Mouse (Mus musculus) liver, postnatal 0 days (tissue): ENCODE results near the gene Magi2. TPM values are rescaled to one million over a fixed set of nuclear protein-coding genes. Genes with fewer than 3 reads are reported as not detected.

Experiments
- ATAC-seq: fragments of 200-750 bp; cut with Nextera tagmentation; 2 replicates; pipeline ENCODE4 v1.8.0; 2017; ENCODE audit warnings: mild to moderate bottlenecking, moderate library complexity
- DNase-seq: peaks from one replicate; pipeline ENCODE4 v3.0.0-alpha.2; 2016
- H3K27ac ChIP-seq: fragments of 300-500 bp; sonication (generic); 2 replicates; pipeline ENCODE4 v1.5.1; 2014; ENCODE audit warnings: antibody characterized with exemption, moderate library complexity, mild to moderate bottlenecking, low read depth
- H3K27me3 ChIP-seq: fragments of 300-500 bp; sonication (generic); 2 replicates; pipeline ENCODE4 v1.6.1; 2014; ENCODE audit warnings: low read length, control low read depth, mixed read lengths; ENCODE audit not compliant: insufficient read depth
- H3K36me3 ChIP-seq: fragments of 300-500 bp; sonication (generic); replicated peaks from 2 replicates; pipeline ENCODE4 v1.6.1; 2014; ENCODE audit warnings: mild to moderate bottlenecking, control low read depth, low read length, moderate library complexity, mixed read lengths; ENCODE audit not compliant: insufficient read depth
- H3K4me1 ChIP-seq: fragments of 300-500 bp; sonication (generic); 2 replicates; pipeline ENCODE4 v1.6.1; 2014; ENCODE audit warnings: antibody characterized with exemption, mild to moderate bottlenecking, control low read depth; ENCODE audit not compliant: insufficient read depth
- H3K4me2 ChIP-seq: fragments of 300-500 bp; sonication (generic); 2 replicates; pipeline ENCODE4 v1.6.1; 2014; ENCODE audit warnings: low read depth, mild to moderate bottlenecking, low read length, moderate library complexity, mixed read lengths
- H3K4me3 ChIP-seq: fragments of 300-500 bp; sonication (generic); 2 replicates; pipeline ENCODE4 v1.5.1; 2014; ENCODE audit warnings: low read depth, low read length
- H3K9ac ChIP-seq: fragments of 300-500 bp; sonication (generic); replicated peaks from 2 replicates; pipeline ENCODE4 v1.6.1; 2014; ENCODE audit warnings: mild to moderate bottlenecking, moderate library complexity
- H3K9me3 ChIP-seq: fragments of 300-500 bp; sonication (generic); 2 replicates; pipeline ENCODE4 v1.6.1; 2016; ENCODE audit warnings: mild to moderate bottlenecking, control low read depth, low read length, mixed read lengths
- CTCF ChIP-seq: sonication (generic); IDR thresholded peaks from 2 replicates; pipeline ENCODE4 v1.5.1; 2016; ENCODE audit warnings: antibody characterized with exemption, low read depth
- EP300 ChIP-seq: IDR thresholded peaks from 2 replicates; pipeline ENCODE4 v1.6.1; 2016; ENCODE audit warnings: antibody characterized with exemption, low read depth, mild to moderate bottlenecking
- WGBS: fragments of 180-500 bp; shearing (Covaris S2); extraction: QIAGEN DNeasy Blood & Tissue Kit; methylation state at CpG from one replicate; pipeline ENCODE4 v1.1.7; 2014; ENCODE audit not compliant: insufficient replicate concordance; 5-methylcytosine and 5-hydroxymethylcytosine counted together
- polyA plus RNA-seq: library from polyadenylated mRNA; unstranded; fragments of >200 nt; fragmentation: Nextera tagmentation; extraction: Ambion mirVana; gene quantifications from 2 replicates; pipeline ENCODE4 v1.2.1, GENCODE M21; 2015

The Magi2 gene
- polyA plus RNA-seq, 1 experiment from 2014 or later = 0.08 TPM

- WGBS = 87% methylated on average over 4 of the region's 4 CpGs
- DNase-seq = no peak
- ATAC-seq = no peak
- Histone ChIP-seq H3K4me3 (no peak overlapping the region), H3K27ac (no peak overlapping the region), H3K4me2 (no peak overlapping the region), H3K9ac (no peak overlapping the region), H3K4me1 (no peaks in the 10 kb centered on the region), H3K9me3 (no peaks in the 10 kb centered on the region), H3K27me3 (no peaks in the 10 kb centered on the region), H3K36me3 (no peaks in the 10 kb centered on the region)
- no peak for TF ChIP-seq CTCF
- no peak for TF ChIP-seq EP300
Measured at GRCm38 (mm10) chr5:19870406-19870805, 643.6 kb downstream of the Magi2 start.

- H3K36me3 ChIP-seq = no peaks in the 10 kb centered on the region
- ATAC-seq = peak; percentile 45; the same call in 1 of the 2 replicates
- H3K4me2 ChIP-seq = no peak overlapping the region
- no peak overlapping the region for H3K9ac ChIP-seq
- no peak for DNase-seq
- no peak overlapping the region for H3K27ac ChIP-seq
- no peaks in the 10 kb centered on the region for H3K4me1 ChIP-seq
- H3K4me3 ChIP-seq = no peak overlapping the region
- 40% methylated on average over 3 of the region's 3 CpGs for WGBS
- TF ChIP-seq CTCF (no peak), EP300 (no peak)
- H3K9me3 ChIP-seq = no peaks in the 10 kb centered on the region
- no peaks in the 10 kb centered on the region for H3K27me3 ChIP-seq
Measured at GRCm38 (mm10) chr5:19891693-19892092, 664.9 kb downstream of the Magi2 start.

- Histone ChIP-seq H3K4me2 (no peak overlapping the region), H3K27ac (no peak overlapping the region), H3K9ac (no peak overlapping the region), H3K4me1 (no peaks in the 10 kb centered on the region), H3K4me3 (no peak overlapping the region), H3K36me3 (no peaks in the 10 kb centered on the region), H3K27me3 (no peaks in the 10 kb centered on the region), H3K9me3 (no peaks in the 10 kb centered on the region)
- no peak for TF ChIP-seq EP300
- no peak for TF ChIP-seq CTCF
- ATAC-seq (0 out of 2 replicates have a peak, but pooled peaks have one; percentile 29), DNase-seq (no peak)
- WGBS = 41% methylated on average over 6 of the region's 6 CpGs
Measured at GRCm38 (mm10) chr5:19895893-19896292, 669.1 kb downstream of the Magi2 start.

- no peak overlapping the region for H3K4me3 ChIP-seq
- no peak overlapping the region for H3K27ac ChIP-seq
- H3K4me2 ChIP-seq = no peak overlapping the region
- TF ChIP-seq CTCF = no peak
- no peak for TF ChIP-seq EP300
- H3K9me3 ChIP-seq = no peaks in the 10 kb centered on the region
- no peaks in the 10 kb centered on the region for H3K36me3 ChIP-seq
- WGBS = 48% methylated on average over 8 of the region's 8 CpGs
- ATAC-seq (no peak), DNase-seq (no peak)
- no peak overlapping the region for H3K9ac ChIP-seq
- H3K4me1 ChIP-seq = no peaks in the 10 kb centered on the region
- H3K27me3 ChIP-seq = no peaks in the 10 kb centered on the region
Measured at GRCm38 (mm10) chr5:19901625-19902024, 674.8 kb downstream of the Magi2 start.

- DNase-seq (no peak), ATAC-seq (no peak)
- no peaks in the 10 kb centered on the region for H3K36me3 ChIP-seq
- TF ChIP-seq CTCF = no peak
- H3K27me3 ChIP-seq = peaks cover 7% of the 10 kb centered on the region
- no peaks in the 10 kb centered on the region for H3K9me3 ChIP-seq
- H3K4me3 ChIP-seq = no peak overlapping the region
- H3K27ac ChIP-seq = no peak overlapping the region
- no peak overlapping the region for H3K4me2 ChIP-seq
- WGBS = 64% methylated on average over 4 of the region's 4 CpGs
- no peak overlapping the region for H3K9ac ChIP-seq
- H3K4me1 ChIP-seq = no peaks in the 10 kb centered on the region; the same call in 1 of the 2 replicates
Measured at GRCm38 (mm10) chr5:19906636-19907035, 679.8 kb downstream of the Magi2 start.

GRCm38 (mm10) chr5:19907381-19907982 is 680.6 kb downstream of the Magi2 start:
- TF ChIP-seq EP300 (no peak), CTCF (no peak)
- 12% methylated on average over 12 of the region's 12 CpGs for WGBS

More at GRCm38 (mm10) chr5:19907381-19907982, 680.6 kb downstream of the Magi2 start:
- Histone ChIP-seq H3K9me3 (no peaks in the 10 kb centered on the region), H3K27me3 (peaks cover 7% of the 10 kb centered on the region), H3K36me3 (no peaks in the 10 kb centered on the region), H3K4me2 (peak overlapping the region; percentile 22; the same call in 1 of the 2 replicates), H3K27ac (no peak overlapping the region), H3K4me3 (no peak overlapping the region), H3K9ac (no peak overlapping the region), H3K4me1 (no peaks in the 10 kb centered on the region; the same call in 1 of the 2 replicates)
- ATAC-seq (no peak), DNase-seq (no peak)
